Mouse (Mus musculus) MEL (cell line): ENCODE measurements around the gene Rps6kb2. TPM values are rescaled to one million over a fixed set of nuclear protein-coding genes. Genes with fewer than 3 reads are reported as not detected.

ENCODE experiments used
- DNase-seq: peaks from one replicate; pipeline ENCODE4 v3.0.0; 2011; ENCODE audit warnings: low read depth, low spot score
- H3K27ac ChIP-seq: 2 replicates; pipeline ENCODE4 v1.5.1; 2012; ENCODE audit warnings: low read depth, mild to moderate bottlenecking, control low read depth, low read length, moderate library complexity; ENCODE audit not compliant: control insufficient read depth
- H3K27me3 ChIP-seq, 2 experiments: fragments of 150-350 bp in 1 of 2; sonication (generic) in 1 of 2; 2 replicates each; pipeline ENCODE4 v1.6.1; 2012; ENCODE audit warnings: low read length in 2 of 2, mild to moderate bottlenecking in 2 of 2, improper control_type of control experiment in 1 of 2, moderate library complexity in 1 of 2; ENCODE audit not compliant: insufficient read depth in 2 of 2, control insufficient read depth in 1 of 2
- H3K36me3 ChIP-seq, 2 experiments: 2 replicates each; pipeline ENCODE4 v1.6.1; 2012 to 2014; ENCODE audit warnings: low read length in 2 of 2, improper control_type of control experiment in 1 of 2, inconsistent platforms in 1 of 2, mild to moderate bottlenecking in 1 of 2; ENCODE audit not compliant: insufficient read depth in 2 of 2, control insufficient read depth in 1 of 2
- H3K4me1 ChIP-seq, 2 experiments: fragments of 150-350 bp in 1 of 2; sonication (generic) in 1 of 2; 2 replicates each; pipeline ENCODE4 v1.6.1; 2012; ENCODE audit warnings: low read length in 2 of 2, improper control_type of control experiment in 1 of 2, mild to moderate bottlenecking in 1 of 2; ENCODE audit not compliant: insufficient read depth in 2 of 2, control insufficient read depth in 1 of 2
- H3K4me3 ChIP-seq, 2 experiments: fragments of 150-350 bp in 1 of 2; sonication (generic) in 1 of 2; 2 replicates each; pipeline ENCODE4 v1.5.1; 2012; ENCODE audit warnings: low read depth in 2 of 2, low read length in 2 of 2, mild to moderate bottlenecking in 2 of 2, moderate library complexity in 2 of 2, control low read depth in 1 of 2, improper control_type of control experiment in 1 of 2; ENCODE audit not compliant: control insufficient read depth in 1 of 2, insufficient read depth in 1 of 2
- H3K79me2 ChIP-seq: 2 replicates; pipeline ENCODE4 v1.6.1; 2012; ENCODE audit warnings: mild to moderate bottlenecking, low read length, moderate library complexity; ENCODE audit not compliant: control insufficient read depth, poor library complexity, insufficient read depth
- H3K9ac ChIP-seq: 2 replicates; pipeline ENCODE4 v1.6.1; 2012; ENCODE audit warnings: low read depth, mild to moderate bottlenecking, control low read depth, low read length, moderate library complexity; ENCODE audit not compliant: control insufficient read depth, poor library complexity, severe bottlenecking
- H3K9me3 ChIP-seq: fragments of 150-350 bp; sonication (generic); replicated peaks from 2 replicates; pipeline ENCODE4 v1.6.1; 2012; ENCODE audit warnings: mild to moderate bottlenecking, low read length, improper control_type of control experiment, moderate library complexity; ENCODE audit not compliant: insufficient read depth
- BHLHE40 ChIP-seq: IDR thresholded peaks from 2 replicates; pipeline ENCODE4 v1.6.1; 2012; ENCODE audit warnings: low read depth, mild to moderate bottlenecking, inconsistent platforms, low read length, improper control_type of control experiment, borderline replicate concordance
- CHD1 ChIP-seq: IDR thresholded peaks from 2 replicates; pipeline ENCODE4 v1.6.1; 2012; ENCODE audit warnings: low read depth, mild to moderate bottlenecking, inconsistent platforms, low read length, improper control_type of control experiment
- CHD2 ChIP-seq: IDR thresholded peaks from 2 replicates; pipeline ENCODE4 v1.6.1; 2011; ENCODE audit warnings: low read length, improper control_type of control experiment
- CTCF ChIP-seq, 3 experiments: IDR thresholded peaks in 2 of 3; conservative IDR thresholded peaks in 1 of 3; 2 replicates each; pipeline ENCODE4 v1.5.1; 2011 to 2012; ENCODE audit warnings: low read length in 3 of 3, low read depth in 2 of 3, mild to moderate bottlenecking in 2 of 3, improper control_type of control experiment in 1 of 3, inconsistent platforms in 1 of 3, mixed read lengths in 1 of 3, moderate library complexity in 1 of 3; ENCODE audit not compliant: control insufficient read depth in 1 of 3, insufficient read depth in 1 of 3, poor library complexity in 1 of 3, severe bottlenecking in 1 of 3
- E2F4 ChIP-seq: IDR thresholded peaks from 2 replicates; pipeline ENCODE4 v1.6.1; 2011; ENCODE audit warnings: low read depth, low read length, improper control_type of control experiment, borderline replicate concordance
- ETS1 ChIP-seq: IDR thresholded peaks from 2 replicates; pipeline ENCODE4 v1.6.1; 2012; ENCODE audit warnings: low read depth, mild to moderate bottlenecking, inconsistent platforms, low read length, improper control_type of control experiment, moderate library complexity
- GABPA ChIP-seq: IDR thresholded peaks from 2 replicates; pipeline ENCODE4 v1.6.1; 2012; ENCODE audit warnings: low read depth, mild to moderate bottlenecking, inconsistent platforms, low read length, improper control_type of control experiment, moderate library complexity
- GATA1 ChIP-seq: IDR thresholded peaks from 2 replicates; pipeline ENCODE4 v1.6.1; 2011; ENCODE audit warnings: low read depth, low read length, improper control_type of control experiment
- HCFC1 ChIP-seq: IDR thresholded peaks from 2 replicates; pipeline ENCODE4 v1.6.1; 2012; ENCODE audit warnings: low read depth, mild to moderate bottlenecking, inconsistent platforms, low read length, improper control_type of control experiment, moderate library complexity
- KAT2A ChIP-seq: conservative IDR thresholded peaks from 2 replicates; pipeline ENCODE4 v1.6.1; 2012; ENCODE audit warnings: low read depth, low read length, improper control_type of control experiment, inconsistent platforms
- MEF2A ChIP-seq: IDR thresholded peaks from 2 replicates; pipeline ENCODE4 v1.6.1; 2014; ENCODE audit warnings: low read depth, mild to moderate bottlenecking, inconsistent platforms, low read length, improper control_type of control experiment; ENCODE audit not compliant: poor library complexity, insufficient replicate concordance, severe bottlenecking; ENCODE audit errors: extremely low read depth
- MXI1 ChIP-seq: IDR thresholded peaks from 2 replicates; pipeline ENCODE4 v1.6.1; 2011; ENCODE audit warnings: mild to moderate bottlenecking, low read depth, low read length, improper control_type of control experiment
- MYB ChIP-seq: IDR thresholded peaks from 2 replicates; pipeline ENCODE4 v1.6.1; 2011; ENCODE audit warnings: mild to moderate bottlenecking, low read depth, low read length, improper control_type of control experiment
- MYC ChIP-seq: IDR thresholded peaks from 2 replicates; pipeline ENCODE4 v1.6.1; 2011; ENCODE audit warnings: low read depth, mild to moderate bottlenecking, low read length, improper control_type of control experiment, moderate library complexity
- NELFE ChIP-seq: IDR thresholded peaks from 2 replicates; pipeline ENCODE4 v1.6.1; 2011; ENCODE audit warnings: low read depth, low read length, improper control_type of control experiment
- NRF1 ChIP-seq: IDR thresholded peaks from 2 replicates; pipeline ENCODE4 v1.6.1; 2014; ENCODE audit warnings: low read depth, mild to moderate bottlenecking, inconsistent platforms, low read length, improper control_type of control experiment, moderate library complexity; ENCODE audit not compliant: poor library complexity, insufficient read depth, severe bottlenecking
- POLR2A ChIP-seq, 2 experiments: IDR thresholded peaks; 2 replicates each; pipeline ENCODE4 v1.6.1; 2011 to 2012; ENCODE audit warnings: low read length in 2 of 2, mild to moderate bottlenecking in 2 of 2, control low read depth in 1 of 2, improper control_type of control experiment in 1 of 2, low read depth in 1 of 2, moderate library complexity in 1 of 2; ENCODE audit not compliant: control insufficient read depth in 1 of 2, insufficient read depth in 1 of 2, poor library complexity in 1 of 2
- POLR2AphosphoS5 ChIP-seq: IDR thresholded peaks from 2 replicates; pipeline ENCODE4 v1.6.1; 2012; ENCODE audit warnings: low read depth, borderline replicate concordance, mild to moderate bottlenecking, inconsistent platforms, low read length, moderate library complexity, mixed read lengths
- RAD21 ChIP-seq: IDR thresholded peaks from 2 replicates; pipeline ENCODE4 v1.6.1; 2011; ENCODE audit warnings: mild to moderate bottlenecking, low read depth, low read length, improper control_type of control experiment
- RCOR1 ChIP-seq: IDR thresholded peaks from 2 replicates; pipeline ENCODE4 v1.6.1; 2012; ENCODE audit warnings: low read depth, mild to moderate bottlenecking, inconsistent platforms, low read length, improper control_type of control experiment
- SMC3 ChIP-seq: IDR thresholded peaks from 2 replicates; pipeline ENCODE4 v1.6.1; 2011; ENCODE audit warnings: low read depth, low read length, improper control_type of control experiment
- TAL1 ChIP-seq: IDR thresholded peaks from 2 replicates; pipeline ENCODE4 v1.6.1; 2012; ENCODE audit warnings: mild to moderate bottlenecking, inconsistent platforms, low read length, moderate library complexity, mixed read lengths
- TCF12 ChIP-seq: IDR thresholded peaks from 2 replicates; pipeline ENCODE4 v1.6.1; 2014; ENCODE audit warnings: low read depth, mild to moderate bottlenecking, inconsistent platforms, low read length, improper control_type of control experiment, moderate library complexity
- UBTF ChIP-seq: IDR thresholded peaks from 2 replicates; pipeline ENCODE4 v1.6.1; 2012; ENCODE audit warnings: low read depth, mild to moderate bottlenecking, inconsistent platforms, low read length, improper control_type of control experiment, moderate library complexity, borderline replicate concordance; ENCODE audit not compliant: insufficient read depth
- USF1 ChIP-seq: IDR thresholded peaks from 2 replicates; pipeline ENCODE4 v1.6.1; 2014; ENCODE audit warnings: low read depth, mild to moderate bottlenecking, inconsistent platforms, low read length, improper control_type of control experiment, moderate library complexity
- USF2 ChIP-seq, 2 experiments: IDR thresholded peaks; 2 replicates each; pipeline ENCODE4 v1.6.1; 2011 to 2012; ENCODE audit warnings: improper control_type of control experiment in 2 of 2, low read length in 2 of 2, borderline replicate concordance in 1 of 2, inconsistent platforms in 1 of 2, low read depth in 1 of 2, mild to moderate bottlenecking in 1 of 2; ENCODE audit not compliant: insufficient read depth in 1 of 2
- ZC3H11A ChIP-seq: IDR thresholded peaks from 2 replicates; pipeline ENCODE4 v1.6.1; 2012; ENCODE audit warnings: low read depth, mild to moderate bottlenecking, inconsistent platforms, low read length, improper control_type of control experiment
- ZKSCAN1 ChIP-seq: IDR thresholded peaks from 2 replicates; pipeline ENCODE4 v1.6.1; 2012; ENCODE audit warnings: low read depth, mild to moderate bottlenecking, inconsistent platforms, low read length, improper control_type of control experiment, moderate library complexity
- ZNF384 ChIP-seq: IDR thresholded peaks from 2 replicates; pipeline ENCODE4 v1.6.1; 2012; ENCODE audit warnings: low read depth, mild to moderate bottlenecking, inconsistent platforms, low read length, improper control_type of control experiment
- polyA plus RNA-seq, 2 experiments: library from polyadenylated mRNA; stranded (reverse) in 1 of 2; unstranded in 1 of 2; fragments of >175 nt in 1 of 2; fragments of >200 nt in 1 of 2; gene quantifications; 2 replicates each; pipeline versions ENCODE4 v1.2.1 to v1.2.4; 2012; ENCODE audit warnings: low replicate concordance in 2 of 2, low read depth in 1 of 2; ENCODE audit not compliant: insufficient read length in 2 of 2, insufficient read depth in 1 of 2, missing spikeins in 1 of 2
- total RNA-seq: library from RNA; depleted of rRNA; stranded (reverse); fragments of 300-350 nt; gene quantifications from 2 replicates; pipeline ENCODE4 v1.2.3, GENCODE M21; 2012

The Rps6kb2 gene
- total and polyA plus RNA-seq, 3 experiments = 8.7 to 19.8 TPM; not detected in 1

DNA sequence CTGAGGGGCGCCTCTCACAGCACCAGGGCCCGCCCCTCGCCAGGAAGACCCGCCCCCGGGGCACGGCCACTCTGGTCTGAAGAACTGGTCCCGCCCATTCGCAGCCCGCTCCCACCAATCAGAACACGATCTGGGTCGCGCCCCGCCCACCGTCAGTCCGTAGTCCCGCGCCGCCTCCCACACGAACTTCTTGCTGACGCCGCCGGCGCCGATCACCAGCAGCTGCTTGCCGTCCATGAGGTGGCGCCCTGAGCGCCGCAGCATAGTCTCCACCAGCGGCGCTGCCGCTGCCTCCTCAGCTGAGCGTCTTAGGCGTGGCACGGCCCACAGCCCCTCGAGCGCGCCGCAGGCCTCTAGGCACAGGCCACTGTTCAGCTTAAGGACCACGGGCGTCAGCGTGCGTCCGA is 6.2 kb upstream of the Rps6kb2 start (continued):
- TF ChIP-seq HCFC1 (peak; percentile 72), GABPA (no peak), NELFE (peak; percentile 83), RAD21 (peak; percentile 45), MYC (peak; percentile 72; the same call in 1 of the 2 replicates), USF2 (IDR thresholded peaks at IDR 0.05; ENCODE audit: borderline replicate concordance in 1 of 2, insufficient read depth in 1 of 2, low read depth in 1 of 2, low read length in 2 of 2) (no peak), USF1 (no peak), NRF1 (peak; percentile 48; the same call in 1 of the 2 replicates), UBTF (no peak), TAL1 (no peak), MYB (no peak), BHLHE40 (no peak), SMC3 (peak; percentile 81), E2F4 (no peak), KAT2A (no peak), RCOR1 (no peak), CHD1 (no peak), TCF12 (peak; percentile 36; the same call in 1 of the 2 replicates), ZKSCAN1 (no peak), MXI1 (peak; percentile 89)

DNA sequence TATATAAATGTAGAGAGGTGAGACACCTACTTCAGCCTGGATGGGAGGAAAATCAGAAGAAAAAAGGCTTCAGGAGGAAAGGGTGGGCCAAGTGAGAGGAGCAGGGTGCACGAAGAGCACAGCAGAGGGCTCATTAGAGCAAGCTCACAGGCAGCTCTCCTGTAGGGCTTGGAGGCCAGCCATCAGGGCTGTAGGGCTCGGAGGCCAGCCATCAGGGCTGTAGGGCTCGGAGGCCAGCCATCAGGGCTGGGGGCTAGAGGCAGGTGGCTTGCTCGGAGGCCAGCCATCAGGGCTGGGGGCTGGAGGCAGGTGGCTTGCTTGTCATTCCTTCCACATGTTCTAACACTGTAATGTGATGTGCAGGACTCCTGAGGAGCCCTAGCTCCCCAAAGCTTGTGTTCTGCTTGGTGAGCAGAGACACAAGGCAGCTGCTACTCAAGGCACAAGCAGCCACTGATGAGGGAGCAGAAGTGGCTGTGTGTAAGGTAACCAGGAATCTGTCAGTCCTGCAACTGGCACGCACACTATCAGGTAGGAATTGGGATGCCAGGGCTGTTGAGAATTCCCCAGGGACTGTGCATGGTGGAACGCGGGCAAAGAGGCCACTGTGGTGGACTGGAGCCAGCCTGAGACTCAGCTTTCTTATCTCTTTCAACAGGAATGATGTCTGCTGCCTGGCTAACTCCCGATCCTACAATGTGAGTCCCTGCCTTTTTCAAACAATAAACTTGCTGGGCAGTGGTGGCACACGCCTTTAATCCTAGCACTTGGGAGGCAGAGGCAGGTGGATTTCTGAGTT is 3.7 kb upstream of the Rps6kb2 start:
- Histone ChIP-seq H3K36me3 (peaks cover 0 to 14% of the 10 kb centered on the region in 2 experiments; a peak in 2 of 4 replicates), H3K4me1 (peaks cover 2 to 26% of the 10 kb centered on the region in 2 experiments), H3K27me3 (no peaks in the 10 kb centered on the region), H3K79me2 (peaks cover 2% of the 10 kb centered on the region; the same call in 1 of the 2 replicates), H3K9me3 (no peaks in the 10 kb centered on the region), H3K27ac (no peak overlapping the region), H3K9ac (no peak overlapping the region), H3K4me3 (no peak overlapping the region)
- TF ChIP-seq RCOR1 (no peak), GATA1 (no peak), NRF1 (no peak), ZKSCAN1 (no peak), ZC3H11A (no peak), MEF2A (no peak), E2F4 (no peak), RAD21 (no peak), POLR2AphosphoS5 (no peak), ETS1 (no peak), CTCF (IDR thresholded peaks at IDR 0.05 in 2 of 3, conservative IDR thresholded peaks at IDR 0.05 in 1 of 3; ENCODE audit: control insufficient read depth in 1 of 3, insufficient read depth in 1 of 3, low read depth in 2 of 3, low read length in 3 of 3, poor library complexity in 1 of 3, severe bottlenecking in 1 of 3) (no peak), NELFE (no peak), CHD2 (no peak), POLR2A (IDR thresholded peaks at IDR 0.05; ENCODE audit: control insufficient read depth in 1 of 2, insufficient read depth in 1 of 2, low read depth in 1 of 2, low read length in 2 of 2, poor library complexity in 1 of 2) (no peak), KAT2A (no peak), ZNF384 (no peak), USF1 (no peak), USF2 (IDR thresholded peaks at IDR 0.05; ENCODE audit: borderline replicate concordance in 1 of 2, insufficient read depth in 1 of 2, low read depth in 1 of 2, low read length in 2 of 2) (no peak)
- DNase-seq = no peak
